Mouse (Mus musculus) regulatory T cell (primary cell): ENCODE measurements at regions not wholly inside any gene's neighbourhood (a gene's known extent, or its start where the extent isn't known, plus 50 kb on each side); places are given as distances from the start of the nearest gene placed in this dataset.

Source experiments
- in situ Hi-C: fragments of 300-600 bp; cut with MboI, MseI; formaldehyde crosslinking; loops from one replicate; pipeline ENCODE4 v1.15.1; 2025; ENCODE audit warnings: high pct_unique_total_duplicates

GRCm38 (mm10) chr3:8310379-8311128 is 1299.3 kb downstream of the Zfp704 start:
- in situ Hi-C loops, result no loop called here

GRCm38 (mm10) chr3:8307296-8307695 is 1302.6 kb downstream of the Zfp704 start:
- in situ Hi-C loops, result no loop called here

GRCm38 (mm10) chr3:8304784-8305183 is 1305.1 kb downstream of the Zfp704 start:
- in situ Hi-C loops, result no loop called here

GRCm38 (mm10) chr3:8293036-8293435 is 1316.8 kb downstream of the Zfp704 start:
- in situ Hi-C loops, result no loop called here

GRCm38 (mm10) chr3:8289558-8289957 is 1320.3 kb downstream of the Zfp704 start:
- in situ Hi-C loops, result no loop called here

- in situ Hi-C loops, result no loop called here
Measured at GRCm38 (mm10) chr3:8288437-8288836, 1321.4 kb downstream of the Zfp704 start.

- in situ Hi-C loops, result no loop called here
Measured at GRCm38 (mm10) chr3:8284655-8285428, 1325.0 kb downstream of the Zfp704 start.

- in situ Hi-C loops, result no loop called here
Measured at GRCm38 (mm10) chr3:8282411-8282810, 1327.5 kb downstream of the Zfp704 start.

GRCm38 (mm10) chr3:8276661-8277060 is 1333.2 kb downstream of the Zfp704 start:
- in situ Hi-C loops, result no loop called here

GRCm38 (mm10) chr3:8270935-8271298 is 1339.0 kb downstream of the Zfp704 start:
- in situ Hi-C loops, result no loop called here

- in situ Hi-C loops, result no loop called here
Measured at GRCm38 (mm10) chr3:8270009-8270934, 1339.6 kb downstream of the Zfp704 start.

GRCm38 (mm10) chr3:8265783-8266182 is 1344.1 kb downstream of the Zfp704 start:
- in situ Hi-C loops, result no loop called here

- in situ Hi-C loops, result no loop called here
Measured at GRCm38 (mm10) chr3:8264366-8265033, 1345.4 kb downstream of the Zfp704 start.

GRCm38 (mm10) chr3:8257293-8257692 is 1352.6 kb downstream of the Zfp704 start:
- in situ Hi-C loops, result no loop called here

- in situ Hi-C loops, result no loop called here
Measured at GRCm38 (mm10) chr3:8252311-8252710, 1357.6 kb downstream of the Zfp704 start.

GRCm38 (mm10) chr3:8248911-8249310 is 1361.0 kb downstream of the Zfp704 start:
- in situ Hi-C loops, result loop anchor here (5.0 kb wide), 1 partner anchor 763 kb away; no protein-coding TSS in a partner anchor

GRCm38 (mm10) chr3:8245822-8246221 is 1364.1 kb downstream of the Zfp704 start:
- in situ Hi-C loops, result loop anchor here (5.0 kb wide), 1 partner anchor 766 kb away; no protein-coding TSS in a partner anchor

- in situ Hi-C loops, result loop anchor here (5.0 kb wide), 1 partner anchor 767 kb away; no protein-coding TSS in a partner anchor
Measured at GRCm38 (mm10) chr3:8245195-8245789, 1364.6 kb downstream of the Zfp704 start.

- in situ Hi-C loops, result loop anchor here (5.0 kb wide), 1 partner anchor 768 kb away; no protein-coding TSS in a partner anchor
Measured at GRCm38 (mm10) chr3:8244526-8245194, 1365.2 kb downstream of the Zfp704 start.
